Mouse (Mus musculus): Measurements from ENCODE around the gene Ankrd17. TPM values are rescaled to one million over a fixed set of nuclear protein-coding genes. Genes with fewer than 3 reads are reported as not detected.

The Ankrd17 gene
- polyA plus RNA-seq, 1 experiment = 13.0 TPM

DNA sequence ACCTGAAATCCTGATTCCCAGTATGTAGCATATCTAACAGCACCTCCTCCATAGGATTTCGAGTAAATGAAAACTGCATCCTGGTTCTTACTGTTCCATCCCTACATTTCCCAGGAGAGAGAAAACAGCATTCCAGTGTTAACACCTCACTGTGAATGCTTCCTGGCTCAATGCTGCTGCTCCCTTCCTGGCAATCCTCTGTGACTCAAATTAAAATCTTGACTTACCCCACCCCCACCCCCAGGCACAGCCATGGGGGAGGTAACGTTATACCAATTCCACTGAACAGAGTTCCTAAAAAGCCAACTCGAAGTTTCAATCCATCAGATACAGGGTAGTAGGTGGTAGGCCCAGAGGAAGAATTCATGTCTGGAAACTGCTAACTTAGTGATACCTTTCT lies 143.4 kb downstream of the Ankrd17 start:
- TF ChIP-seq POLR2A (IDR thresholded peaks at IDR 0.05; ENCODE audit: low read depth, low read length) = no peak
- 27% methylated on average over 3 of the region's 3 CpGs for WGBS
- Histone ChIP-seq H3K27ac (ENCODE audit: insufficient read depth, low read depth, low read length) (no peak overlapping the region), H3K27me3 (ENCODE audit: control insufficient read depth, insufficient read depth, low read length) (no peaks in the 10 kb centered on the region), H3K4me3 (ENCODE audit: low read depth, low read length) (no peak overlapping the region), H3K36me3 (ENCODE audit: control insufficient read depth, insufficient read depth, low read length) (peaks cover 26% of the 10 kb centered on the region), H3K4me1 (ENCODE audit: control insufficient read depth, insufficient read depth, insufficient read length, low read length) (no peaks in the 10 kb centered on the region; the same call in 1 of the 2 replicates)

DNA sequence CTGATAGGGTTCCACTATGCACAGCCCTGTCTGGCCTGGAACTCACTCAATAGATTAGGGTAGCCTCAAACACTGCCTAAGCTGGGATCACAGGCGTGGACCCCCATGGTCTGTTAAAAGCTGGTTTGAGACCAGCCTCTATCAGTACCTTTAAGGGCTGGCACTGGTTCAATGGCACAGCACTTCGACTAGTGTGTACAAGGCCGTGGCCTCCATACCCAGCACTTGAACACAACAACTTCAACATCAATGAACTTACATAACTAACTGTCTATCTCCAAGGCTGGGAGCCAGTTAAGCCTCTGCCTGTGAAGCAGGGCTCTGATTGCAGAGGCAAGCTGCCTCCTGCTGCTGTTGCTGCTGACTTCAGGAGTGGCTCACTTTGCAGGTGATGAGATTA lies 148.6 kb downstream of the Ankrd17 start:
- no peaks in the 10 kb centered on the region; the same call in 1 of the 2 replicates for H3K27me3 ChIP-seq (ENCODE audit: control insufficient read depth, insufficient read depth, low read length)
- H3K36me3 ChIP-seq (ENCODE audit: control insufficient read depth, insufficient read depth, low read length) = peaks cover 33% of the 10 kb centered on the region
- TF ChIP-seq POLR2A (IDR thresholded peaks at IDR 0.05; ENCODE audit: low read depth, low read length) (no peak), CTCF (IDR thresholded peaks at IDR 0.05; ENCODE audit: extremely low read depth, insufficient read length, insufficient replicate concordance, low read depth, low read length) (no peak)
- H3K27ac ChIP-seq (ENCODE audit: insufficient read depth, low read depth, low read length) = no peak overlapping the region
- WGBS = 88% methylated on average over 3 of the region's 3 CpGs
- no peaks in the 10 kb centered on the region for H3K4me1 ChIP-seq (ENCODE audit: control insufficient read depth, insufficient read depth, insufficient read length, low read length)
- no peak overlapping the region for H3K4me3 ChIP-seq (ENCODE audit: low read depth, low read length)

GRCm38 (mm10) chr5:90217226-90217625 lies 149.2 kb downstream of the Ankrd17 start:
- TF ChIP-seq POLR2A (IDR thresholded peaks at IDR 0.05; ENCODE audit: low read depth, low read length) = no peak
- TF ChIP-seq CTCF (IDR thresholded peaks at IDR 0.05; ENCODE audit: extremely low read depth, insufficient read length, insufficient replicate concordance, low read depth, low read length) = no peak
- Histone ChIP-seq H3K27ac (ENCODE audit: insufficient read depth, low read depth, low read length) (no peak overlapping the region), H3K4me3 (ENCODE audit: low read depth, low read length) (no peak overlapping the region), H3K36me3 (ENCODE audit: control insufficient read depth, insufficient read depth, low read length) (peaks cover 33% of the 10 kb centered on the region), H3K27me3 (ENCODE audit: control insufficient read depth, insufficient read depth, low read length) (no peaks in the 10 kb centered on the region; the same call in 1 of the 2 replicates), H3K4me1 (ENCODE audit: control insufficient read depth, insufficient read depth, insufficient read length, low read length) (no peaks in the 10 kb centered on the region)
- WGBS = 93% methylated on average over 12 of the region's 12 CpGs

DNA sequence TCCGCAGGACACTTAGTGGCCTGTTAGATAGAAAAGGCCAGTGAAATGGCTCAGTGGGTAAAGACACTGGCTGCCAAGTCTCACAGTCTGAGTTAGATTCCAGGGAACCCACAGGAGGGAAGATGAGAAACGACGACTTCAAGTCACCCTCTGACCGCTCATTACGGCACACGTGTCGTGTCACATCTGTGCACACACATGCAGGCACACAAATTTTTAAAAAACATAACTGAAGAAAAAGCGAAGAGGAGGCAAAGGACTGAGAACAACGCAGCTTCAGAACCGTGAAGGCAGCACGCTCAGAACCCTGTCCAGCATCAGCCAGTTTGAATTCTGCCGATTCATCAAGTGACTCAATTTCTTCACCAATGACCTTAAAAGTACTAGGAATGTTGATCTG lies 153.0 kb downstream of the Ankrd17 start:
- Histone ChIP-seq H3K4me1 (ENCODE audit: control insufficient read depth, insufficient read depth, insufficient read length, low read length) (no peaks in the 10 kb centered on the region), H3K27ac (ENCODE audit: insufficient read depth, low read depth, low read length) (no peak overlapping the region), H3K4me3 (ENCODE audit: low read depth, low read length) (no peak overlapping the region), H3K36me3 (ENCODE audit: control insufficient read depth, insufficient read depth, low read length) (peaks cover 24% of the 10 kb centered on the region), H3K27me3 (ENCODE audit: control insufficient read depth, insufficient read depth, low read length) (no peaks in the 10 kb centered on the region; the same call in 1 of the 2 replicates)
- TF ChIP-seq CTCF (IDR thresholded peaks at IDR 0.05; ENCODE audit: extremely low read depth, insufficient read length, insufficient replicate concordance, low read depth, low read length) = 0 out of 2 replicates have a peak, but pooled peaks have one; percentile 2
- TF ChIP-seq POLR2A (IDR thresholded peaks at IDR 0.05; ENCODE audit: low read depth, low read length) = no peak
- WGBS = 96% methylated on average over 12 of the region's 12 CpGs

DNA sequence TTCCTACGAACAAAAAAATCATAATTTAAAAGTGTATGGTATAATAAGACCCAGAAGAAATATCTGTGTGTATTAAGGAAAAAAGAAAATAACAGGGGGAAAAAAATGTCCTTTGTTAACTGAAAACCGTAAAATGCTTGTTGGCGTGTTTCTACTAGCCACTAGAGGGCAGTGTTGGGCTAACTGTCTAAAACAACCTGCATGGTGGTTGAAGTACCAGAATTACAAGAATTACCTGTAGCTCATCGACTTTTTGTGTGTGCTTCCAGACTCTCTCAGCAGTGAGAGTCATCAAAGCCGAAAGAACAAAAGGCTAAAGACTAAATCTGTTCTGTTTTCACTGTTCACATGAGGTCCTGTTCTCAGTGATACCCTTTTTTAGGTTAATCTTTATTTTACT lies 163.2 kb downstream of the Ankrd17 start:
- Histone ChIP-seq H3K4me3 (ENCODE audit: low read depth, low read length) (no peak overlapping the region), H3K27ac (ENCODE audit: insufficient read depth, low read depth, low read length) (no peak overlapping the region), H3K36me3 (ENCODE audit: control insufficient read depth, insufficient read depth, low read length) (no peaks in the 10 kb centered on the region), H3K4me1 (ENCODE audit: control insufficient read depth, insufficient read depth, insufficient read length, low read length) (no peaks in the 10 kb centered on the region), H3K27me3 (ENCODE audit: control insufficient read depth, insufficient read depth, low read length) (no peaks in the 10 kb centered on the region)
- whole genome bisulfite sequencing = 6% methylated on average over 5 of the region's 5 CpGs
- TF ChIP-seq CTCF (IDR thresholded peaks at IDR 0.05; ENCODE audit: extremely low read depth, insufficient read length, insufficient replicate concordance, low read depth, low read length) (no peak), POLR2A (IDR thresholded peaks at IDR 0.05; ENCODE audit: low read depth, low read length) (no peak)

DNA sequence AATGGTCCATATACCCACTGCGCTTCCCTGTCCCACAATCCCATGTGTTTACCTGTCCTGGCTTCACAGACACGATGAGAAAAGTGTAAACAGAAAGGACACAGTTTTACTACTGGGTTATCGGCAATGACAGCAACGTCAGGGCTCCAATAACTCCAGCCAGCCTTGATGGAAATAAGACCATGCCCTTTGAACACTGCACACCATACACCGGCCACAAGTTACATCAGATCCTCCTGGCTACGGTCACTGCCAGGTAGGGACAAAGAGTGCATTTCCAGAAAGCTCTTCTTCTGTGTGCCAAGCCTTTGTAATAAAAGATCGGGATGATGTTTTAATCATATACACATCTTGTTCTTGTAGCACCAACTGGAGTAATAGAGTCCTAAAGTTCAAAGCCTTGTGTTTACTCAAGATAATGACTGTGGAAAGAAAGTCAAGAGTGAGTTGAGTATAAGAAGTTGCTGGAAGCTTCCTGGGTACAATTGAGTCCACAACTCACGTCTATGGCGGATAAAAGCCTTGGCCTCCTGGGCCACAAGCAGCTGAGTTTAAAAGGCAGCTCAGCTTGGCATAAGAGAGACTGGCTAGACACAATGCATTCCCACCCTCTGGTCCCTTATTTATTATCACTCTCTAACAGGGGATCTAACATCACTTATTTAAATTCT lies 163.8 kb downstream of the Ankrd17 start:
- Histone ChIP-seq H3K4me1 (ENCODE audit: control insufficient read depth, insufficient read depth, insufficient read length, low read length) (no peaks in the 10 kb centered on the region), H3K27me3 (ENCODE audit: control insufficient read depth, insufficient read depth, low read length) (no peaks in the 10 kb centered on the region), H3K27ac (ENCODE audit: insufficient read depth, low read depth, low read length) (peak overlapping the region; percentile 49; the same call in 1 of the 2 replicates), H3K4me3 (ENCODE audit: low read depth, low read length) (no peak overlapping the region), H3K36me3 (ENCODE audit: control insufficient read depth, insufficient read depth, low read length) (no peaks in the 10 kb centered on the region)
- TF ChIP-seq CTCF (IDR thresholded peaks at IDR 0.05; ENCODE audit: extremely low read depth, insufficient read length, insufficient replicate concordance, low read depth, low read length) (no peak), POLR2A (IDR thresholded peaks at IDR 0.05; ENCODE audit: low read depth, low read length) (no peak)
- 29% methylated on average over 9 of the region's 9 CpGs for WGBS

DNA sequence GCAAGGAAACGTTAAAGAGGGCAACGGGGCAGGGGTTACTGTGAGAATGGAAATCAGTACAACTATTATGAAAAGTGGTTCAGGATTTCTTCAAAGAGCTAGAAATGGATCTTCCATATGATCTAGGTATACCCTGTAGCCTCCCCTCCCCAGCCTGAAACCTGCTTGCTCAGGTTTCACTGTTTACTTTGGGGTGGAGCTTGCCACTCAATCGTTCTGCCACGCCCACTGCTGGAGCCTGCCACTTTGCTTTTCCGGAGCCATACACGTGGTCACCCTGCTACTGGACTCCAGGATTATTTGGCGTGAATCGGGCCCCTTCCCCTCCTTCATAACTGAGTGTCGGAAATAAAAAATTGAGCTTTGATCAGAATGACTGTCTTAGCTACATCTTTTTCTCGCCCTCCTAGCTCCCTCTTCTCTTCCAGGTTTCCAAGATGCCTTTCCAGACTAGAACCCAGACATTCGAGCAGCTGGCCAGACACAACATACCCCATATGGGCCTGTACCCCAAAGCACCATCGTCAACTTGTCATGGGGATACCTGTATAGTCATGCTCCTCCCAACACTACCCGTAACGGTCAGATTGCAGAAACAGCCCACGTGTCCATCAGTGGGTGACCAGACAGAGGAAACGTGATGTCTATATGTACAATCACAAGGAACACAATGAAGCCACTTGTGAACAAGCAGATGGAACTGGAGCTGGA lies 166.3 kb downstream of the Ankrd17 start:
- H3K36me3 ChIP-seq (ENCODE audit: control insufficient read depth, insufficient read depth, low read length) = no peaks in the 10 kb centered on the region
- H3K4me3 ChIP-seq (ENCODE audit: low read depth, low read length) = no peak overlapping the region
- 35% methylated on average over 16 of the region's 16 CpGs for WGBS
- H3K4me1 ChIP-seq (ENCODE audit: control insufficient read depth, insufficient read depth, insufficient read length, low read length) = no peaks in the 10 kb centered on the region
- TF ChIP-seq CTCF (IDR thresholded peaks at IDR 0.05; ENCODE audit: extremely low read depth, insufficient read length, insufficient replicate concordance, low read depth, low read length) (no peak), POLR2A (IDR thresholded peaks at IDR 0.05; ENCODE audit: low read depth, low read length) (no peak)
- no peaks in the 10 kb centered on the region for H3K27me3 ChIP-seq (ENCODE audit: control insufficient read depth, insufficient read depth, low read length)
- H3K27ac ChIP-seq (ENCODE audit: insufficient read depth, low read depth, low read length) = no peak overlapping the region
